Mouse (Mus musculus): ENCODE measurements around the gene Gatad2b. TPM values are rescaled to one million over a fixed set of nuclear protein-coding genes. Genes with fewer than 3 reads are reported as not detected.

Gatad2b gene
- polyA plus RNA-seq, 1 experiment = 70.0 TPM

DNA sequence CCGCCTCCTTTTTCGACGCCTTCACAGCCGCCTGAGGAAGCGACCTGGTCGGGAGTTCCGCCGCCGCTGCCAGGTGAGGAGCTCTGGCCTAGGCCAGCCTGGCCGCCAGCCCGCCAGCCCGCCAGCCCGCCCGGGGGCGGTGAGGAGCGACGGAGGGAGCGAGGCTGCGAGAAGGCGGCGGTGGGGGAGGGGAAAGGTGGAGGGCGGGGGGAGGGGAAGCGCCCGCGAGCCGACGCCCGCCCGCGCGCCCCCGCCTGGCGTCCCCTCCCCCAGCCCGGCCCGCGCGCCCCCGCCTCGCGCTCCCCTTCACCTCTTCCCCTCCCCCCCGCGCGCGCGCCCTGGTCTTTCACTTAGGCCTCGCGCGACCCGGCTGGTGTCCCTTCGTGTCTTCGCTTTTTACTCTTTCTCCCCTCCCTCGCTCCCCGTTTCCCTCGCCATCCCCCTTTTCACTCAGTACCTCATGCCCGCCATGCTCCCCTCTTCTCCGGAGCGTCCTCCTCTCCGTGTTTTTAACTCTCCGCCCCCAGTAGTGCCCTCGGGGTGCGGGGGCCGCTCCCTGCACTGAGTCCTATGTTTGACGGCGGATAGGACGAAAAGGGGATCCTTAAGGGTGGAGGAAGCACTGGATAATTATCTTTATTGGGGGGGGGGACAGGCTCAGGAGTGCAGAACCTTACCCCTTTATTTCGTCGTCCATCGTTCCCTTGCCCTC, 530 bp downstream of the Gatad2b start:
- H3K27ac ChIP-seq (ENCODE audit: insufficient read depth, low read length) = peak overlapping the region; percentile 90
- TF ChIP-seq POLR2A (IDR thresholded peaks at IDR 0.05; ENCODE audit: low read depth, low read length) (peak; percentile 31; the same call in 1 of the 2 replicates), CTCF (IDR thresholded peaks at IDR 0.05; ENCODE audit: borderline replicate concordance, insufficient read depth, low read length) (no peak)
- peaks cover 2% of the 10 kb centered on the region; the same call in 1 of the 2 replicates for H3K4me1 ChIP-seq (ENCODE audit: control insufficient read depth, insufficient read depth, low read length)
- peak overlapping the region; percentile 98 for H3K4me3 ChIP-seq (ENCODE audit: insufficient read depth, low read length)

DNA sequence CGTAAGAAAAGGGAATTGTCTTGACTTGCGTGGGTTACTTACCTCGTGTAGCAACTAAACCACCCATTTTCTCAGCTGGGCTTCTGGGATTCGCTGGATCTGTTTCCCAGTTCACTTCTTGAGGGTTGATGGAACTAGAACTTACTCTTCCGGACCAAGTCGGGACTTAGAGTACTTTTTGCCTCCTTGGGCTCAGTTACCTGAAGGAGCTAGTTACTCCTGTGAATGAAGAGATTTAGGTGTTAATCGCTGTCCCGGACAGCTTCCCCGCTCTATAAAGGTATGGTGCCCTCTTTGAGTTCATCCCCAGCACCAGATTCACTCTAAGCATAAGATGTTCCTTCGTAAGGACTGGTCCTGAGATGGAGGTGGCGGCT, 1.1 kb downstream of the Gatad2b start:
- peaks cover 2% of the 10 kb centered on the region; the same call in 1 of the 2 replicates for H3K4me1 ChIP-seq (ENCODE audit: control insufficient read depth, insufficient read depth, low read length)
- peak overlapping the region; percentile 98 for H3K4me3 ChIP-seq (ENCODE audit: insufficient read depth, low read length)
- H3K27ac ChIP-seq (ENCODE audit: insufficient read depth, low read length) = peak overlapping the region; percentile 68
- no peak for TF ChIP-seq CTCF (IDR thresholded peaks at IDR 0.05; ENCODE audit: borderline replicate concordance, insufficient read depth, low read length)
- TF ChIP-seq POLR2A (IDR thresholded peaks at IDR 0.05; ENCODE audit: low read depth, low read length) = no peak

DNA sequence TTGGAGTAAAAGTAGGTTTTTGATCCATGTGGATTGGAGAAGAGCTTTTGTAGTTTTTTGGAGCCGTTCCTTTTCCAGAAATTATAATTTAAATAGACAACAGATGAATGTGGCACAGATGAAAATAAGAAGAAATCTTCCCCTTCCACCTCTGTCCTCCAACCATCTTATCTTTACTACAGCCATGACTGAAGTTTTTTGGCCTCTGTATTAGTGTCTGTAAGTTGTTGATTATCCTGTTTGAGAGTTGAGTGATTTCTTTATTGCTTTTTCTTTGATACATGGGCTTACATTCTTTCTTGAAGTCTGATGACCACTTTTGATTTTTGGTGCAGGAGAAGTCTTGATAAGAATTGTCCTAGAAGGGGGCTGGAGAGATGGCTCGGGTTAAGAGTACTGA, 1.7 kb downstream of the Gatad2b start:
- TF ChIP-seq POLR2A (IDR thresholded peaks at IDR 0.05; ENCODE audit: low read depth, low read length) (no peak), CTCF (IDR thresholded peaks at IDR 0.05; ENCODE audit: borderline replicate concordance, insufficient read depth, low read length) (no peak)
- Histone ChIP-seq H3K27ac (ENCODE audit: insufficient read depth, low read length) (no peak overlapping the region), H3K4me3 (ENCODE audit: insufficient read depth, low read length) (peak overlapping the region; percentile 98)

DNA sequence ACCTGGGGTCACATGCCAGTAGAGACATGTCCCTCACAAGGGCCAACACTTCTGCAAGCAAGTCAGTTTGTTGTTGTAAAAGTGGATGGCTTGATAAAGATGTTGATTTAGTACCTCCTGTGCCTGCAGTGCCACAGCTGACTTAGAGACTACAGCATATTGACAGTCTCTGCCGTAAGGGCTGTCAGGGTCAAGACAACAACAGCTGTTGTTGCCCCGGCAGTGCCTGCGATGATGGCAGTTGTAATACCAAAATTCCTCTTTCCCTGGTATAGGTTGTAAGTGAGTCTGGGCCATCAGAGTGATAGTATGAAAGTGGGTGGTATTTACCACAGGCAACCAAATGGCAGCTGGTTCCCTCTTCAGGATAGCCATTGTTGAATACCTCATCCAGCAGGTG, 12.8 kb downstream of the Gatad2b start:
- H3K4me3 ChIP-seq (ENCODE audit: insufficient read depth, low read length) = no peak overlapping the region
- H3K4me1 ChIP-seq (ENCODE audit: control insufficient read depth, insufficient read depth, low read length) = no peaks in the 10 kb centered on the region
- H3K27ac ChIP-seq (ENCODE audit: insufficient read depth, low read length) = no peak overlapping the region
- no peak for TF ChIP-seq CTCF (IDR thresholded peaks at IDR 0.05; ENCODE audit: borderline replicate concordance, insufficient read depth, low read length)
- TF ChIP-seq POLR2A (IDR thresholded peaks at IDR 0.05; ENCODE audit: low read depth, low read length) = no peak

More for the DNA sequence above, 1.7 kb downstream of the Gatad2b start:
- peaks cover 2% of the 10 kb centered on the region; the same call in 1 of the 2 replicates for H3K4me1 ChIP-seq (ENCODE audit: control insufficient read depth, insufficient read depth, low read length)

DNA sequence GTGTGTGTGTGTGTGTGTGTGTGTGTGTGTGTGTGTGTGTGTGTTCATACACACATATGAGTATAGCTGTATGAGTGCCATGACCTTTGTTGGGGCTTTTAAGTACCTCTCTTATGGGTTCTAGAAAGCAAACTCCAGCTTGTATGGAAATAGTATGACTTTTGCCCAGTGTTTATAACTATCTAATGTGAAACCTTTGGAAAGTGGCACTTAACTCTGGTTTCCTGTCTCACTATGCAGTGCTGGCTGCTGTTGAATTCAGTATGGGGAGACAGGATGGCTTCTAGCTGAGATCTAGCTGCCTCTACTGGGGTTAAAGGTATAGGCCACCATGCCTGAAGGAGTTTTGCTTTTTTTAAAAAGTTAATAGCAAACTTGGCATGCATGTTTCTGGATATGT, 16.6 kb downstream of the Gatad2b start:
- Histone ChIP-seq H3K4me1 (ENCODE audit: control insufficient read depth, insufficient read depth, low read length) (no peaks in the 10 kb centered on the region), H3K4me3 (ENCODE audit: insufficient read depth, low read length) (no peak overlapping the region), H3K27ac (ENCODE audit: insufficient read depth, low read length) (no peak overlapping the region)
- TF ChIP-seq CTCF (IDR thresholded peaks at IDR 0.05; ENCODE audit: borderline replicate concordance, insufficient read depth, low read length) (no peak), POLR2A (IDR thresholded peaks at IDR 0.05; ENCODE audit: low read depth, low read length) (no peak)

DNA sequence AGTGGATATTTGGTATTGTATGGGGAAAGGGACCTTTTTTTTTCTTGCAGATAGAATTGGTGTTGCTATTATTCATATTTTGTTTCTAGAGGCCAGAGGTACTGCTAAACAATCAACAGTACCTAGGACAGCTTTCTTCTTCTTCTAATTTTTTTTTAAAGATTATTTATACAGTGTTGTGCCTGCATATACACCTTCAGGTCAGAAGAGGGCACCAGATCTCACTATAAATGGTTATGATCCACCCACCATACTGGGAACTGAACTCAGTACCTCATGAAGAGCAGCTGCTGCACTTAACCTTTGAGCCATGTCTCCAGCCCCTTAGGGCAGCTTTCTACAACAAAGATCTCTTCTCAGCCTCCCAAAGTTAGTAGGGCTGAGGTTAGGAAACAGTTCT, 20.4 kb downstream of the Gatad2b start:
- Histone ChIP-seq H3K27ac (ENCODE audit: insufficient read depth, low read length) (no peak overlapping the region), H3K4me3 (ENCODE audit: insufficient read depth, low read length) (no peak overlapping the region), H3K4me1 (ENCODE audit: control insufficient read depth, insufficient read depth, low read length) (no peaks in the 10 kb centered on the region)
- no peak for TF ChIP-seq POLR2A (IDR thresholded peaks at IDR 0.05; ENCODE audit: low read depth, low read length)
- TF ChIP-seq CTCF (IDR thresholded peaks at IDR 0.05; ENCODE audit: borderline replicate concordance, insufficient read depth, low read length) = no peak

DNA sequence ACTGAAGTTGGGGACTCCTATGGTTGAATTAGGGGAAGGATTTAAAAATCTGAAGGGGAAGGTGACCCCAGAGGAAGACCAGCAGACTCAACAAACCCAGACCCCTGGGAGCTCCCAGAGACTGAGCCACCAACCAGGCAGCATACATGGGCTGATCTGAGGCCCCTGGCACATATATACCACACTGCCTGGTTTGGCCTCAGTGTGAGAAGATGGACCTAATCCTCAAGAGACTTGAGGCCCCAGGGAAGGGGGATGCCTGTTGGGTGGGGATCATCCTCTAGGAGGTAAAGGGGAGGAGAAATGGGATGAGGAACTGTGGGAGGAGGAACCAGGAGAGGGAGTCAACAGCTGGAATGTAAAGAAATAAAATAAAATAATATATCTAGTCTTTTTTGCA, 21.3 kb downstream of the Gatad2b start:
- Histone ChIP-seq H3K4me1 (ENCODE audit: control insufficient read depth, insufficient read depth, low read length) (no peaks in the 10 kb centered on the region), H3K27ac (ENCODE audit: insufficient read depth, low read length) (no peak overlapping the region), H3K4me3 (ENCODE audit: insufficient read depth, low read length) (no peak overlapping the region)
- TF ChIP-seq POLR2A (IDR thresholded peaks at IDR 0.05; ENCODE audit: low read depth, low read length) (no peak), CTCF (IDR thresholded peaks at IDR 0.05; ENCODE audit: borderline replicate concordance, insufficient read depth, low read length) (no peak)

DNA sequence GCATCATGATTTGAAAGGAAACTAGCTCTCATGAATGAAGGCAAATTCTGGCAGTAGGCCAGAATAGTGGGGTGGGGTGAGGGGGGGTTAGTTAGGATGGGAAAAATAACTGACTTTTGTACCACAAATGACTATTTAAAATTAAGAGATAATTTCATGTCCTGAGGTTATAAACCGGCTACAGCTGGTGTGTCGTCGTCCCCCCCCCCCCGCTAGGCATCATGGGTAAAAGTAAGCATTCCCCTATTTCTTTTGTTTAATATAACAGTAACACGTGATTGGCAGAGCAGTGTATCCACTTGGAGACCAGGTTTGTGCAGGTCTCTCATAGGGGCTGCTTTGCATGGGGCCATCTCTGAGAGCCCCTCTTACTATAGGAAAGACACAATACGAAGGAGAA, 29.3 kb downstream of the Gatad2b start:
- TF ChIP-seq CTCF (IDR thresholded peaks at IDR 0.05; ENCODE audit: borderline replicate concordance, insufficient read depth, low read length) = no peak
- TF ChIP-seq POLR2A (IDR thresholded peaks at IDR 0.05; ENCODE audit: low read depth, low read length) = no peak
- H3K4me3 ChIP-seq (ENCODE audit: insufficient read depth, low read length) = no peak overlapping the region
- H3K27ac ChIP-seq (ENCODE audit: insufficient read depth, low read length) = no peak overlapping the region
- H3K4me1 ChIP-seq (ENCODE audit: control insufficient read depth, insufficient read depth, low read length) = peaks cover 3% of the 10 kb centered on the region; the same call in 1 of the 2 replicates

DNA sequence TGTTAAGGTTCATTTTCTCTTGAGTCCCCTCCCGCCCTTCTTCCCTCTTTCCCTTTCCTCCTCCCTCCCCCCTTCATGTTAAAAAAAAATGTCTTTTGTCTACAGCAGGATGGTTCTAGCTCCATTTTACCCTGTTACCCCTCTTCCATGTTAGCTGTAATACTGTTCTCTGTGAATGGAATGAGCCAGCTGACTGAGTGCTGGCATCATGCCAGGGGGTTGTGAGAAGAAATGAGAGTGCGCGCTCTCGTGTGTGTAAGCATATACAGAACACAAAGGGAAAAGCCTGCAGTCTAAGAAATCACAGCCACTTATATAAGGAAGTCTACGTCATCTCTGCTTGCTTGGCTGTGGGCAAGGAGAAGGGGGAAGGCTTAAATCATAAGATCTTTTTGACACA, 30.1 kb downstream of the Gatad2b start:
- H3K4me1 ChIP-seq (ENCODE audit: control insufficient read depth, insufficient read depth, low read length) = peaks cover 3% of the 10 kb centered on the region; the same call in 1 of the 2 replicates
- no peak overlapping the region for H3K4me3 ChIP-seq (ENCODE audit: insufficient read depth, low read length)
- no peak overlapping the region for H3K27ac ChIP-seq (ENCODE audit: insufficient read depth, low read length)
- TF ChIP-seq POLR2A (IDR thresholded peaks at IDR 0.05; ENCODE audit: low read depth, low read length) = no peak
- no peak for TF ChIP-seq CTCF (IDR thresholded peaks at IDR 0.05; ENCODE audit: borderline replicate concordance, insufficient read depth, low read length)

DNA sequence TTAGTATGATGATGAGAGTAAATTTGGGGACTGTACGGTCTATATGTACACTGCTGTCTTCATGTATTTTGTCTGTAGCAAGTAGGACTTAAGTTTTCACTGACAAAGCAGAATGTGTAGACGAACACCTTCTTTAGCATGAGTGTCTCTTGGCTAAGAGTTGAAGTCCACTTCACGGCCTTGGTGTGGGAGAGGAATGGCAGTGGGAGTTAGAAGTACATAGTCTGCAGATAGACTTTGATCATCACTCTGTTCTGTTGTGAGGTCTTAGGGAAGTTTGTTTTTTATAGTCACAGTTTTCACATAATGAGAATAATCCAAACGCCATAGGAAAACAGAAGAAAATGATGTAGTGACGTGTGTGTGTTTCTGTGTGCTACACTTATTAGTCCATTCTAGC, 39.5 kb downstream of the Gatad2b start:
- TF ChIP-seq POLR2A (IDR thresholded peaks at IDR 0.05; ENCODE audit: low read depth, low read length) (no peak), CTCF (IDR thresholded peaks at IDR 0.05; ENCODE audit: borderline replicate concordance, insufficient read depth, low read length) (no peak)
- H3K4me1 ChIP-seq (ENCODE audit: control insufficient read depth, insufficient read depth, low read length) = no peaks in the 10 kb centered on the region
- no peak overlapping the region for H3K27ac ChIP-seq (ENCODE audit: insufficient read depth, low read length)
- H3K4me3 ChIP-seq (ENCODE audit: insufficient read depth, low read length) = no peak overlapping the region
